Mouse (Mus musculus) inflammation-experienced regulatory T-cells, adult 16 weeks (primary cell): ENCODE measurements around the gene Clec4e. TPM values are rescaled to one million over a fixed set of nuclear protein-coding genes. Genes with fewer than 3 reads are reported as not detected.

ENCODE experiments used
- polyA plus RNA-seq: library from polyadenylated mRNA; unstranded; fragments of 100-300 nt; shearing (Covaris generic); gene quantifications from one replicate; pipeline ENCODE4 v1.2.1, GENCODE M21; 2017

Gene Clec4e
- not detected for polyA plus RNA-seq

DNA sequence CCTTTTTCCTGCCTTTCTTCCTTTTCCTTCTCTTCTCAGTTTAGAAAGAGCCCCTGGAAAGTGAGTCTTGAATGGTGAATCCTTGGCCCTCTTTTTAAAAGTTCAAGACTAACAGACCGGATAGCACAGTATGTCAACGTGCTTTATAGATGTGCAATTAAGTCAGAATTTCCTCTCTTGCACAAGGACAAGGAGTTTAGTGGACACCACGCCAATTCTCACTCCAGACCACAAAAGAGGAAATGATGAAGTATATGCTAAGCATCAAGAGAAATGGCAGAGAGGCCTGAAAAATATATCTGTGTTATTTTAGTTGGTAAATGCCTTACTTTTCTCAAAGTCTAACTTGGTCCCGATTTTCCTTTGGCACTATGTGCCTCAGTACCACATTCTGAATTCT is at the start of gene Clec4e:
TSS of gene Clec4e (minus strand) at position 118 of the 400 bp plus-strand sequence.

GRCm38 (mm10) chr6:123308033-123308432 is 18.4 kb upstream of the Clec4e start, which contains the start of gene Vmn2r19:
TSS of gene Vmn2r19 (plus strand) at chr6:123308333.

DNA sequence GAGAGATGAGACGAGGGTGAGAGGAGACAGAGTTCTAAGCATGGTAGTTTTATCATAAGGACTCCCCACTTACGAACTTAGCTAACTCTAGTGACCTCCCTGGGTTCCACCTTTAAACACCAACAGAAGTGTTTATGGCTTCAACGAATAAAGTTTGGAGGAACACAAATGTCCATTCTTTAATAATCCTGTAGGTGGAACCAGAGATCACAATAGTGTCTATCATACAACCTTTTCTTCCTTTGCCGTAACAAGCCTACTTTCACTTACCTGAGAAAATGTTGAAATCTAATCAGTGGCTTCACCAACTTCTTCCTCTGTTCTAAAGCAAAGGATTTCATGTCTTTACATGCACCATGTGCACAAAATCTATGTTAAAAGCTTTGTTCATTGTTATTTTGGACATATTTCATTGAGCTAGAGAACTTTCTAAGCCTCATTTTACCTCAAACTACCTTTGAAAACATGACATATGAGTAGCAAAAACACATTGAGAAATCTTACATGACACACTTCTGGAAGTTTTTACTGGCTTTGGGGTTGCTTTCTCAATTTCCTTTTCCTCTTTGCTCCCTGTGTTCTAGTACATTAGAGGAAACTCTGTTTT is 28.0 kb downstream of the Clec4e start, which contains the start of gene Clec4d:
TSS of gene Clec4d (plus strand) at position 557 of the 607 bp plus-strand sequence.

Other genes with a start within 250 kb of the Clec4e start
- gene Clec4b1, start 239.9 kb downstream of the Clec4e start, polyA plus RNA-seq: 0.82 TPM
- gene Clec4a2, start 183.4 kb downstream of the Clec4e start, polyA plus RNA-seq: 1.2 TPM
- not detected for gene Clec4b2, start 117.0 kb downstream of the Clec4e start, polyA plus RNA-seq
- gene Clec4n, start 60.0 kb downstream of the Clec4e start, polyA plus RNA-seq: 9.5 TPM
- gene Clec4d, start 27.8 kb downstream of the Clec4e start, polyA plus RNA-seq: not detected
- not detected for gene Vmn2r19, start 18.5 kb upstream of the Clec4e start, polyA plus RNA-seq
- not detected for gene Vmn2r20, start 128.2 kb upstream of the Clec4e start, polyA plus RNA-seq
- gene Vmn2r21, start 243.5 kb upstream of the Clec4e start, polyA plus RNA-seq: not detected